Mouse (Mus musculus): ENCODE results near the gene Rnf123.

DNA sequence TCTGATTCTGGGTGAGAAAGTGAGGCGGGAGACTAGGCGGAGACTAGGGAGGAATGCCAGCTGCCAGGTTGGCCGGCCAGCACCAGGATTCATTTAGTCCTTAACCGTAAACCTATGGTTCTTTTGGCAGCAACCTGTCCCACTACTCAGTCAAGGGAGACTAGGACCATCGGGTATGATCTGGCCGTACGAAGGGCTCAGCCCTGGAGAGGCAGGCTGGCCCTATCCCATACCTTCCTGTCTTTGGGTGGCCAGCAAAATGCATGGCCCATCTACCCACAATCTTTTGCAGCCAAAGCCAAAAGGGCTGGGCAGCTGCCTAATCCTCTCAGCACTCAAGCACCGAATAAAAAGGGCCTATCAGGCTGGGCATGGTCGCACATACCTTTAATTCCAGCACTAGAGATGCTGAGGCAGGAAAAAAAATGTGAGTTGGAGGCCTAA, 10.6 kb downstream of the Rnf123 start:
- TF ChIP-seq MYOD1 (IDR thresholded peaks at IDR 0.05; ENCODE audit: control insufficient read depth in 1 of 3, insufficient read length in 2 of 3, low read depth in 2 of 3) (no peak), POLR2A (IDR thresholded peaks at IDR 0.05; ENCODE audit: insufficient read length, low read depth) (no peak), E2F4 (IDR thresholded peaks at IDR 0.05; ENCODE audit: insufficient read depth) (no peak), USF1 (IDR thresholded peaks at IDR 0.05; ENCODE audit: low read depth) (no peak), MYOG (IDR thresholded peaks at IDR 0.05; ENCODE audit: control insufficient read depth in 1 of 3, insufficient read depth in 1 of 3, insufficient read length in 2 of 3, low read depth in 2 of 3) (no peak), MAX (IDR thresholded peaks at IDR 0.05; ENCODE audit: low read depth) (no peak), TCF12 (IDR thresholded peaks at IDR 0.05; ENCODE audit: insufficient read depth, poor library complexity, severe bottlenecking) (no peak), POLR2AphosphoS2 (IDR thresholded peaks at IDR 0.05; ENCODE audit: insufficient read length, low read depth) (no peak), CEBPB (IDR thresholded peaks at IDR 0.05; ENCODE audit: insufficient read depth, poor library complexity, severe bottlenecking) (no peak), TCF3 (IDR thresholded peaks at IDR 0.05; ENCODE audit: insufficient read length, low read depth) (no peak), REST (IDR thresholded peaks at IDR 0.05; ENCODE audit: insufficient read depth, insufficient read length) (no peak)

Measured in myocyte (in vitro differentiated cells).